Mouse (Mus musculus): ENCODE data around the gene Foxc2.

Foxc2 gene

GRCm38 (mm10) chr8:121148573-121149083 lies 32.7 kb downstream of the Foxc2 start:
- DNase-seq (ENCODE audit: low read depth), result no peak

- DNase-seq (ENCODE audit: low read depth), result no peak
Observed at GRCm38 (mm10) chr8:121152394-121152793, 36.4 kb downstream of the Foxc2 start.

GRCm38 (mm10) chr8:121156990-121157491 lies 41.1 kb downstream of the Foxc2 start:
- DNase-seq (ENCODE audit: low read depth), result peak; percentile 23

DNA sequence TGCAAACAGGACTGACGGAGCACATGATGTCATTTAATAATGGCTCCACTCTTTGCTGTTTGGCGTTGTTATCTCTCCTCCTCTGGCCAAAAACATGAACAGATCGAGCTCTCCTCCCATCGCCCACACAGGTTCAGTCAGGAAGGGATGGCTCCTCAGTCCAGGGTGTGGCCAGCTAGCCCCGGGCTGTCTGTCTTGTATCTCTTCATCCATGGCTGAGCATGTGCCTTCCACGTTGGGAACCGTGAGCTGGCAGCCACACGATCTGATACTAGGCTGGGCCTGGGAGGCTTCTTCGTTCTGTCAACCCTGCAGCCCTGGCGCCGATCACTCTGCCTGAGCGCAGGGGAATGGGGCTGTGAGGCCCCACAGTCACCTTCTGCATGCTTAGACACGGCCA lies 42.8 kb downstream of the Foxc2 start:
- no peak for DNase-seq (ENCODE audit: low read depth)

DNA sequence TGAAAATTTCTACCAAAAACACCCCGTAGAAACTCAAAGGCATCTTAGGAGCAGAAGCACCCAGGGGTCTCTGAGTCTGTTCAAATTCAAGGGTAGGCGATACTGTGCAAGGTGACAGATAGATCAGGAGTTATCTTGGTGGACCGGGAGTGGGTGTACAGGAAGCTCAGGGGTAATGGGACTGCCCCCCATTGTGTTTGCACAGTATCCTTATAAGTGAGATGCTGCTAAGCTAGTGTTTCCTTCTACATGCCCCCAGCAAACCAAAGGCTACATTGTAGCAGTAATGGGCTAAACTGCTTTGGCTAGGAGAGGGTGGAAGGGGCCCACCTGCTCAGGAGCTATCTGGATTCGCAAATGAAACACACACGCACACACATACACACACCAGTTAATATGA lies 45.5 kb downstream of the Foxc2 start:
- DNase-seq (ENCODE audit: low read depth), result no peak

- no peak for DNase-seq (ENCODE audit: low read depth)
Observed at GRCm38 (mm10) chr8:121162413-121162812, 46.4 kb downstream of the Foxc2 start.

GRCm38 (mm10) chr8:121162906-121163695 lies 47.1 kb downstream of the Foxc2 start:
- DNase-seq (ENCODE audit: low read depth), result no peak

GRCm38 (mm10) chr8:121164017-121164469 lies 48.1 kb downstream of the Foxc2 start:
- peak; percentile 35 for DNase-seq (ENCODE audit: low read depth)

DNA sequence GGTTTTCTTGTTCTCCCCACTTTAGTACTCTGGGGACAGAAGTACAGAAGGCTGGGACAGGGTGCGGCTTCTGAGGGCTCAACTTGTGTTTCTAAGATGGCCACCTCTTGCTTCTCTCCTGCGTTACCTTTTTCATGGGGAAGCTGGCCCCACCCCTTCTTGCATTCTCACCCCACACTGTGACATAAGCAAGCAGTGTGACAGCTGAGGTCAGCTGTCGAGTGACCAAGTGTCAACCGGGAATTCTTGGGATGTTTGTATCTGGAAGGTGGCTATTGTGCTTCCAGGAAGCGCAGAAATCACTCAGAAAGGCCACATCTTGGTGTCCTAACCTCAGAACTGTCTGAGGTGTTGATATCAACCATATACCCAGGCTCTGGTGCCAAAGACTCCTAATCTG lies 52.1 kb downstream of the Foxc2 start:
- DNase-seq (ENCODE audit: low read depth), result no peak
